Mouse (Mus musculus): ENCODE measurements around the gene St8sia6.
"Not testable (repeated sequence)": the region's sequence is repeated elsewhere in the genome, so short reads cannot be mapped to it uniquely, and the experiment has no call there.

The St8sia6 gene

DNA sequence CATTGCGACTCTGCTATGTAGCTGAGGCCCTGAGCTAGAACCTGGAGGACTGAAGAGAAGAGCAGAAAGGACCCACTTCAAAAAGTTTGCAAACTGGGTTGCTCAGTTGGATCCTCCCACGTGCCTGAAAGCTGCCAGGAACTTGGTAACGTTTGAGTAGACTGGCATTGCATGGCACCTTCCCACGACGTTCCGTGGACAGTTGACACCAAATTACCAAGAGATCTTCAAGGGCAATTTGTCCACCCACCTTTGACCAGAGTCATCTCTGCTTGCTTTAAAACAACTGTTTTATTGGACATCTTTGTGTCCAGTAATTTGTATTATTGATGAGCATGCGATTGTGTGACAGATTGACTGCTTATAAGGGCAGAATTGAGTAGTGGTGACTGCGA lies at the start of gene St8sia6:
St8sia6 (minus strand) TSS at position 96 of the 395 bp plus-strand sequence.
- no peak for DNase-seq (ENCODE audit: extremely low spot score, low spot score)

DNA sequence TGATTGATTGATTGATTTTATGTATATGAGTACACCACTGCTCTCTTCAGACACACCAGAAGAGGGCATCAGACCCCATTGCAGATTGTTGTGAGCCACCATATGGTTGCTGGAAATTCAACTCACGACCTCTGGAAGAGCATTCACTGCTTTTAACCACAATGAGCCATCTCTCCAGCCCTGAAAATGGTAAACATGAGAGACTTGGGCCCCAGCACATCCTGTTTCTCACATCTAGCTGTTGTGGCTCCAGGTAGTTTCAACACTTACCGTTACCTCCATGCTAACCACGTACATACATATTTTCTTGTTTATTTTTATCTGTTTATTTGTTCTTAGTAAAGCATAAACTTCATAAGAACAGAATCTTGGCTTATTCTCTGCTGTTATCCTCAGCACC lies 42.4 kb upstream of the St8sia6 start:
- no peak for DNase-seq (ENCODE audit: extremely low spot score, low spot score)

GRCm38 (mm10) chr2:13834989-13835388 lies 41.1 kb upstream of the St8sia6 start:
- no peak for DNase-seq (ENCODE audit: extremely low spot score, low spot score)

GRCm38 (mm10) chr2:13816645-13817044 lies 22.8 kb upstream of the St8sia6 start:
- no peak for DNase-seq (ENCODE audit: extremely low spot score, low spot score)

- no peak for DNase-seq (ENCODE audit: extremely low spot score, low spot score)
Observed at GRCm38 (mm10) chr2:13808593-13808992, 14.7 kb upstream of the St8sia6 start.

DNA sequence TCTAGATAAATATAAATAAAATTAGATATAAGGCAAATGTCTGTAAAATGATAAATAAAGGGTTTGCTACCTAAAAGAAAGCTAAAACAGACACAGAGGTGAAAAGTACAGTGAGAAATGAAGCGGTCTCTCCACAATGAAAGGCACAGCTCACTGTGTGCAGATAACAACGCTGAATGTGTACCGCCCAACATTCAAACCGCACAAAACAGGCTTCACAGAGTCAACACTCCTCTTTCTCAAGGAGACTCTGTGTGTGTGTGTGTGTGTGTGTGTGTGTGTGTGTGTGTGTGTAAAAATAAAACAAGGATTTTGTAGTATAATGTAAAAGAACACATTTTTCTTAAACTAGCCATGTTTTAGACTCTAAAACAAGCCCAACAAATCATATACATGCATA lies 14.1 kb upstream of the St8sia6 start:
- no peak for DNase-seq (ENCODE audit: extremely low spot score, low spot score)

DNA sequence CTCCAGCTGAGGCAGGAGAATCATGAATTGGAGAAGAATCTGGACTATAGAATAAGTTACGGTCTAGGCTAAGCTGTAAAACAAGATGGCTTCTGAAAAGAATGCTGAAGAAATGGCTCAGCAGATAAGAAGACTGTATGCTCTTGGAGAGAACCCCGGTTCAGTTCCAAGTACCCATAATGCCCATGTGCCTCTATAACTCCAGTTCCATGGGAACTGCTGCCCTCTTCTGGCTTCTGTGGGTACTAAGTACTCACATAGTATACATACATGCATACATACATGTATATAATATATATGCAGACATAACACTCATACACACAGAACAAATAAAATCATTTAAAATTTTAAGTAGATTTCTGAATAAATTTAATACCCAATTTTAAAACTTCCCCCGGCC lies 12.3 kb upstream of the St8sia6 start:
- no peak for DNase-seq (ENCODE audit: extremely low spot score, low spot score)

DNA sequence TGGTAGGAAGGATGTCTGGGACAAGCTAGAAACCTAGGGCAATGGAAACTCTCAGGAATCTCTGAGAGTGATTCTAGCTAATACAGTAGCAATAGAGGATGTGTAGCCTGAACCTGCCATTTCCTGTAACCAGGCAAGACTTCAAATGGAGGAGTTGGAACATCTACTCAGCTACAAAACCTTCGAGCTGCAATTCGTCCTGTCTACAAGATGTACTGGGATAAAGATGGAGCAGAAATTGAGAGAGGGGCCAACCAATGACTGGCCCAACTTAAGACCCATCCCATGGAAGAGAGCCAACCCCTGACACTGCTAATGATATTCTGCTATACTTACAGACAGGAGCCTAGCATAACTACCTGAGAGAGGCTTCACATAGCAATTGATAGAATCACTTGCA lies 6.8 kb upstream of the St8sia6 start:
- no peak for DNase-seq (ENCODE audit: extremely low spot score, low spot score)

- DNase-seq (ENCODE audit: extremely low spot score, low spot score) = no peak
Observed at GRCm38 (mm10) chr2:13794446-13794845, 582 bp upstream of the St8sia6 start.

GRCm38 (mm10) chr2:13793054-13793968 lies 553 bp downstream of the St8sia6 start:
- DNase-seq (ENCODE audit: extremely low spot score, low spot score) = peak; percentile 77

DNA sequence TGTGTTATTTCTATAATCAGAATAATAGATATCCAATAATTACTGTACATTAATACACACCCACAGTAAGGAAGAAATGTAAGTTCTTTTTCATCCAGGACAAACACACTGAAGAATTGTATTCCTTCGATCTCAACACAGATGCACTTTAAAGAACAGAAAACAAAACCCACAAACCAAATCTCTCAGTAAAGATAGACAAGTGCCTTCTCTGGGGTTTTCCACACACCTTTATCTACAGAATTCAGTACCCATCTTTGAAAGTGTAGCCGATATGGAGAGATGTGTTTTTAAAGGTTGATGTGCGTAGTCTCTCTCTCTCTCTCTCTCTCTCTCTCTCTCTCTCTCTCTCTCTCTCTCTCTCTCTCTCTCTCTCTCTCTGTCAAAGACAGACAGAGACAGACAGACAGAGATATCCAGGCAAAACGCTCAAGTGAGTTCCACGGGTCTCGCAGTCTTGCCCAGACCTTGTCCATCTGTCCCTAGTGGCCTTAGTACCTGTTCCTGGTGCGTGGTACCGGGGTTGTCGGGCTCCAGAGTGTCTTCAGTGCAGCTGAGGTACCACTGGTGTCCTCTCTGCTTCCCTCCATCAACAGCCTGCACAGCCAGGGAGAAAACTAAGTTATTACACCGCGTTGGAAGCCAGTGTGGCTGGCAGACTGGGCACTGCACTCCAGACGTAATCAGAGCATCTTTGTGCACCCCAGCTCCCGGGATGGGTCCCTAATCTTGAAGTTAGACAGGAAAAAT lies 1.4 kb downstream of the St8sia6 start:
- DNase-seq (ENCODE audit: extremely low spot score, low spot score) = no peak

DNA sequence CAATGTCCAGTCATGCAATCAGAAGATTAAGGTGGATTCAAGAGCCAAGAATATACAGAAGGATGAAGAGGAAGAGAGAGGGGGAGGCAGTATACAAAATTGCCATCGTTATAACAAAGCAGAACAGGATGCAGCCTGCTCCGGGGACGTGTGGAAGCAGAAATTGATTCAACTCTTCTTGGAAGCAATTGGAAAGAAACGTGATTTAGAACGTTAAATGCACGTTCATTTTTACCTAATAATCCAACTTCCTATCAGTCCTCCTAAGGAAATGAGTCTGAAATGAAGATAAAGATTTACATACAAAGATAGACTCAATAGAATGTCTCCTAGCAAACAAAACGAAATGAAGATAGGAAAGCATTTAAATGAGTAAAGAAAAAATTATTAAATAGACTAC lies 2.3 kb downstream of the St8sia6 start:
- no peak for DNase-seq (ENCODE audit: extremely low spot score, low spot score)

GRCm38 (mm10) chr2:13789365-13789764 lies 4.5 kb downstream of the St8sia6 start:
- DNase-seq (ENCODE audit: extremely low spot score, low spot score) = no peak

GRCm38 (mm10) chr2:13786577-13787168 lies 7.2 kb downstream of the St8sia6 start:
- no peak for DNase-seq (ENCODE audit: extremely low spot score, low spot score)

GRCm38 (mm10) chr2:13785992-13786391 lies 7.9 kb downstream of the St8sia6 start:
- not testable (repeated sequence) for DNase-seq (ENCODE audit: extremely low spot score, low spot score)

- DNase-seq (ENCODE audit: extremely low spot score, low spot score) = no peak
Observed at GRCm38 (mm10) chr2:13785247-13785646, 8.6 kb downstream of the St8sia6 start.

- DNase-seq (ENCODE audit: extremely low spot score, low spot score) = no peak
Observed at GRCm38 (mm10) chr2:13784448-13784847, 9.4 kb downstream of the St8sia6 start.

GRCm38 (mm10) chr2:13777032-13777431 lies 16.8 kb downstream of the St8sia6 start:
- DNase-seq (ENCODE audit: extremely low spot score, low spot score) = no peak

- DNase-seq (ENCODE audit: extremely low spot score, low spot score) = no peak
Observed at GRCm38 (mm10) chr2:13776453-13776852, 17.4 kb downstream of the St8sia6 start.

DNA sequence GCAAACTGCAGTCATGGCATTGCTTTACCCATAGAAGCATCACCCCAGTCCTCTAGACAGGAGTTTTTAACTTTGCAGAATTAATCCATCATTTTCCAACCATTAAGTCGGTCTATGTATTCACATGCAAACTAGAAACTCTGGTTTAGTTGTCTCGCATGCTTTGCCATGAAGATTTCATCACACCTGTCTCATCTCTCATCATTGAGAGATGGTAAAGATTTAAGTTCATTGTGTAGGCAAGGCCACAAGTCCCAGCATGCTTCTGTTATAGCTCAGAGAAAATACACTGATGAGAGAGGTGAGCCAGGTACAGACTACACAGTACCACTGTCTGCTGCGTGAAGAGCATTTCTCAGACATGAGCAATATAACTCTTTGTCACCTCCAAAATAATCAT lies 18.8 kb downstream of the St8sia6 start:
- no peak for DNase-seq (ENCODE audit: extremely low spot score, low spot score)

DNA sequence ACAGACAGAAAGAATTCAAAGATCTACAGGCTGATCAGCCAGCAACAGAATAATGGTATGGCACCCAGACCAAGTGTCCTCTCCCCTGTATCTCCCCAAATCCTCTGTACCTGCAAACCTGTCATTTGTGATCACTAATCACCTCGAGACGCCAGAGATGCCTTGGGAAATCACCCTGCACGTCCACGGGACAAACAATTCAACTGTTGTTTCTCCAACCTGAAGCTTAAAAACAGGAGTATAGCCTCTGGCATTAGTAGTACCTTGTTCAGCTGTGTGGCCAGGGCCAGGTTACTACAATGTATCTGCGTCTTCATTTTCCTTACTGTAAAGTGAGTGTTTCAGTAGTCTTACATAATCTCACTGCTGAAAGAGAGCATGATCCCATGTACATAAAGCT lies 25.3 kb downstream of the St8sia6 start:
- DNase-seq (ENCODE audit: extremely low spot score, low spot score) = no peak
